Mouse (Mus musculus): ENCODE measurements around the gene Pkd2l1. TPM values are rescaled to one million over a fixed set of nuclear protein-coding genes. Genes with fewer than 3 reads are reported as not detected.

Pkd2l1 gene
- total RNA-seq (2014; fragmentation: Nextera tagmentation) (not detected in 2 replicates), total RNA-seq (2017) (not detected in 2 replicates)

- ATAC-seq (replicated peaks; ENCODE audit: poor library complexity, severe bottlenecking): no peak
Measured at GRCm38 (mm10) chr19:44192342-44192741, at the start of gene Pkd2l1. Pkd2l1 (minus strand) TSS chr19:44192442.

- no peak; the same call in 1 of the 2 replicates for ATAC-seq (replicated peaks; ENCODE audit: poor library complexity, severe bottlenecking)
Measured at GRCm38 (mm10) chr19:44238906-44239305, 46.7 kb upstream of the Pkd2l1 start.

- no peak for ATAC-seq (replicated peaks; ENCODE audit: poor library complexity, severe bottlenecking)
Measured at GRCm38 (mm10) chr19:44237471-44238006, 45.3 kb upstream of the Pkd2l1 start.

- ATAC-seq (replicated peaks; ENCODE audit: poor library complexity, severe bottlenecking): no peak
Measured at GRCm38 (mm10) chr19:44231608-44232151, 39.4 kb upstream of the Pkd2l1 start.

GRCm38 (mm10) chr19:44230212-44230611, 38.0 kb upstream of the Pkd2l1 start:
- ATAC-seq (replicated peaks; ENCODE audit: poor library complexity, severe bottlenecking): no peak

- ATAC-seq (replicated peaks; ENCODE audit: poor library complexity, severe bottlenecking): no peak
Measured at GRCm38 (mm10) chr19:44229776-44230175, 37.5 kb upstream of the Pkd2l1 start.

- peak; percentile 99 for ATAC-seq (replicated peaks; ENCODE audit: poor library complexity, severe bottlenecking)
Measured at GRCm38 (mm10) chr19:44225728-44226127, 33.5 kb upstream of the Pkd2l1 start.

- no peak for ATAC-seq (replicated peaks; ENCODE audit: poor library complexity, severe bottlenecking)
Measured at GRCm38 (mm10) chr19:44217958-44218525, 25.8 kb upstream of the Pkd2l1 start.

GRCm38 (mm10) chr19:44215255-44215654, 23.0 kb upstream of the Pkd2l1 start:
- peak; percentile 56 for ATAC-seq (replicated peaks; ENCODE audit: poor library complexity, severe bottlenecking)

GRCm38 (mm10) chr19:44207079-44207478, 14.8 kb upstream of the Pkd2l1 start:
- no peak for ATAC-seq (replicated peaks; ENCODE audit: poor library complexity, severe bottlenecking)

- no peak for ATAC-seq (replicated peaks; ENCODE audit: poor library complexity, severe bottlenecking)
Measured at GRCm38 (mm10) chr19:44203015-44203564, 10.8 kb upstream of the Pkd2l1 start, which contains the start of gene Scd3. Scd3 (plus strand) TSS chr19:44203269.

GRCm38 (mm10) chr19:44198964-44199363, 6.7 kb upstream of the Pkd2l1 start:
- no peak for ATAC-seq (replicated peaks; ENCODE audit: poor library complexity, severe bottlenecking)

- ATAC-seq (replicated peaks; ENCODE audit: poor library complexity, severe bottlenecking): no peak
Measured at GRCm38 (mm10) chr19:44198494-44198893, 6.3 kb upstream of the Pkd2l1 start.

GRCm38 (mm10) chr19:44197053-44197852, 5.0 kb upstream of the Pkd2l1 start:
- ATAC-seq (replicated peaks; ENCODE audit: poor library complexity, severe bottlenecking): peak; percentile 68

- ATAC-seq (replicated peaks; ENCODE audit: poor library complexity, severe bottlenecking): peak; percentile 25; the same call in 1 of the 2 replicates
Measured at GRCm38 (mm10) chr19:44195138-44195537, 2.9 kb upstream of the Pkd2l1 start.

GRCm38 (mm10) chr19:44193906-44194305, 1.7 kb upstream of the Pkd2l1 start:
- ATAC-seq (replicated peaks; ENCODE audit: poor library complexity, severe bottlenecking): peak; percentile 28; the same call in 1 of the 2 replicates

GRCm38 (mm10) chr19:44189056-44189455, 3.2 kb downstream of the Pkd2l1 start:
- no peak for ATAC-seq (replicated peaks; ENCODE audit: poor library complexity, severe bottlenecking)

- no peak for ATAC-seq (replicated peaks; ENCODE audit: poor library complexity, severe bottlenecking)
Measured at GRCm38 (mm10) chr19:44183968-44184367, 8.3 kb downstream of the Pkd2l1 start.

- ATAC-seq (replicated peaks; ENCODE audit: poor library complexity, severe bottlenecking): peak; percentile 65; the same call in 1 of the 2 replicates
Measured at GRCm38 (mm10) chr19:44180502-44180901, 11.7 kb downstream of the Pkd2l1 start.

- no peak for ATAC-seq (replicated peaks; ENCODE audit: poor library complexity, severe bottlenecking)
Measured at GRCm38 (mm10) chr19:44176741-44177140, 15.5 kb downstream of the Pkd2l1 start.

- no peak for ATAC-seq (replicated peaks; ENCODE audit: poor library complexity, severe bottlenecking)
Measured at GRCm38 (mm10) chr19:44174835-44175234, 17.4 kb downstream of the Pkd2l1 start.
